Mouse (Mus musculus) urinary bladder, postnatal 4 days (tissue): ENCODE measurements at regions not wholly inside any gene's neighbourhood (a gene's known extent, or its start where the extent isn't known, plus 50 kb on each side); places are given as distances from the start of the nearest gene placed in this dataset.

Source experiments
- DNase-seq, 2 experiments: peaks; one replicate each; pipeline ENCODE4 v3.0.0; 2021 to 2022; ENCODE audit warnings: low spot score in 2 of 2

DNA sequence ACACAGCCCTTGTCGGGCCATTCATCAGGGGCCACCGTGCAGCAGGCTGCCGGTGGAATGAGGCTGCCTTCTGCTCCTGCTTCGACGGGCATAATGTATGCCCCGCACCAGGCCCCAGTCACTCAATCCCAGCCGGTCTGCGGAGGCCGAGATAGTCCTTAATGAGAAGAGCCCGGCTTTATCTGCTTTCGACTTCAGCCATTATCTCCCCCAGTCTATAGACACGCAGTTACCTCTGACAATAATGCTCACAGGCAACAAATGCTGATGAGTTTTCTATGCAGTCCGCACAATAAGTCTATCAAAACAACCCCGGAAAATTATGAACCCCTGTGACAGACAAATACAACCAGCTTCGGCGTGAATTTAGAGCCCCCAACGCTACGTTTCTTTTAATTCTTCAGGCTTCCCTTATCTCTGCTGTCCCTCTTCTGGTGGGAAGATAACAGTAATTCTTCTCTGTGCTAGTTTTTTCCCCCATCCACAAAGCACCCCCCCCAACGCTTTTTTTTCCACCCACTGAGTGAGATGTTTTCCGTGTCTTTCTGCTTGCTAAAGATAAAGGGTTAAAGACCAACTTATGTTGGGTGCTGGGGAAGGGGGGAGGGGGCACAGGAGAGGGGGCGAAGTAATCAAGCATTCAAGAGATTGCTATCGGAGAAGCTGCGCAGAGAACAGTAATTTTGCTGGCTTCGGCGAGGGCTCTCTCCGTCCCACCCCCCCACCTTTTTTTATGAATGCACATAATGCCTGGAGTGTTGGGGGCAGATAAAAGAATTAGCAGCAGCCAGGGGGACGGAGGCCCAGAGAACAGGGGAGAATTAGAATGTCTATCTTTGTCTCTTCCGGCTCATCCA, 117.8 kb downstream of the Mrm1 start:
- DNase-seq: no peak

GRCm38 (mm10) chr11:84697521-84697920, 121.8 kb downstream of the Mrm1 start:
- no peak for DNase-seq

- DNase-seq: no peak
Observed at GRCm38 (mm10) chr11:84692638-84693037, 126.7 kb downstream of the Mrm1 start.

- no peak for DNase-seq
Observed at GRCm38 (mm10) chr11:84691410-84692148, 127.7 kb downstream of the Mrm1 start.

GRCm38 (mm10) chr11:84686473-84686872, 132.8 kb downstream of the Mrm1 start:
- no peak for DNase-seq

DNA sequence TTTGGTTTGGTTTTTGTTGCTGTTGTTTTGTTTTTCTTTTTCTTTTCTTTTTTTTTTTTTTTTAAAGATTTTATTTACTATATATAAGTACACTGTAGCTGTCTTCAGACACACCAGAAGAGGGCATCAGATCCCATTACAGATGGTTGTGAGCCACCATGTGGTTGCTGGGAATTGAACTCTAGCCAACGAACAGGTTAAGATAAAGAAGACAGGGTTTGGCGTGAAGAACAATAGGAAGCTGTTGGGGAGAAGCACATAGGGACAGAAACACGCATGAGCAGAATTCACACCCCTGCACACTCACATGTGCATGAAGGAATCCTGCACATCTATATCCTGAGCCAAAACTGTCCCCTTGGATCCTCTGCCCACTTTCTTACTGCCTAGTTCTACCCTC, 135.0 kb downstream of the Mrm1 start:
- no peak for DNase-seq

DNA sequence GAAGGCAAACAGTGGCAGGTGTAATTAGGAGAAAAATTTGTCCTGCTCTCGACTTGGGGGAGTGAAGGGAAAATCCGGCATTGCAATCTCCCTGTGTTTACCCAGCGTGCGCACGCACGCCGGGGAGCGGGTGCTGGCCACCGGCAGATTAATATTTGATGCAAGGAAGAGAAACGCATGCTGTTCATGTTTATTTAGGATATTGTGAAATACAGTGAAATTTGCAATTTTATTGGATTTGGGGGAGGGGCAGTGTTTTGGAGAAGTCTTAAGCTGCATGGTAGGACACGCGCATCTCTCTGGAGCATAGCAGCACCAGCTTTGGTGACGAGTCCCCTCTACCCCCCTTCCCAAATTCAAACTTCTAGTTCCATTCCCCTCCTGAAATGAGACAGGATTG, 136.4 kb downstream of the Mrm1 start:
- DNase-seq: no peak

DNA sequence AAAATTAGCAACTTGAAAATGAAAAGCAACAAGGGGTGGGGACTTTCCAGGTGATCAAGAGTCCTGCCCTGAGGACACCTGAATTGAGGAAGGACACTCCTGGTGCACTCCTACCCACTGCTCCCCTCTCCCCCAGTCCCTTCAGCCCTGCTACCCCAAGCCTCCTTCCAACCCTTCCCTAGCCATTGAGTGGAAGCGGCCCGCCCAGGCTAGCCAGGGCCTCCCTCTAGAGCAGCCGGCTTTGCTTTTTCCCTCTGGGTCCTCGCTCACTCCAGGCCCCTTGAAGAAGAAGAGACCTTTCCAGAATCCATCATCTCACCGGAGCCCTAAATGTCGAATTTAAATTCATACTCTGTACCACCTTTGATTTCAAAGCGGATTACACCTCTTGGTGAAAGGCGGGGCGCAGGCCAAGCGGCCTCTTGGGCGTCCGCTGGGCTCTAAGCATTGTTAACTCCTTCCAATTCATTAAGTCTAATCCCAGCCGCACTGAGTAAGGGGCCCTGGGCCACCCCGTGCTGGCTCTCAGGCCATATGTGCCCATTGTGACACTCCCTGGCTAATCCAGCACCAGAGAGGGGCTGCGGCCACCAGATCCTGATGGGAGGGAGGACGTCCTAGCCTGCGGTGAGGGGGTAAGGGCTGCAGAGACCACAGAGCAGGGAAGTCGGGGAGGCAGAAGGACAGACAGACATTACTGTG, 142.8 kb downstream of the Mrm1 start:
- DNase-seq: no peak

DNA sequence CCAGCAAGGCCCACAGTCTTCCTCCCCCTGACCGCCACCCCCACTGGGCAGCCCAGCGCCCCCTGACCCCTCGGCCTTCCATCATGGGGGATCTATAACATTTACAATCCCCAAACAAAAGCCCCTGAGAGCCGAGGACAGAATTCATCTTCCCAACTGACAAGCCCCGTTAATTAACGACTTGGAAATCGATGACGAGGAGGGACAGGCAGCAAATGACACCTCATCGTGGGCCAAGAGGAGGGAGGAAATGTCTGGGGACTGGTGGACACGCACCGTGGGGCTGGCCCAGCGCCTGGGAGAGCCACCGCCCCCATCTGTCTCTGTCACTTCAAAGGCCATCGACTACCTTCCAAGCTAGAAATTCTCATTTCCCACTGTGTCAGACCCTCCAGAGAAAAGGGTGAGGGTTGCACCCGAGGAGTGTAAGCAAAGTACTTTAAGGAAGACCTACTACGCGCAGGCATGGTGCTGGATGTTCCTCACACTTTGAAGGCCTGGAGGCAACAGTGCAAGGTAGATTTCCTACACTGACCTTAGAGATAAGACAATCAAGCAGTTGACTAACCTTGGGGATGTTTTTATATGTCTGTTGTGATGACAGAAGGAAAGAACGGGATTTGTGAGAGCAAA, 146.4 kb downstream of the Mrm1 start:
- DNase-seq: no peak

DNA sequence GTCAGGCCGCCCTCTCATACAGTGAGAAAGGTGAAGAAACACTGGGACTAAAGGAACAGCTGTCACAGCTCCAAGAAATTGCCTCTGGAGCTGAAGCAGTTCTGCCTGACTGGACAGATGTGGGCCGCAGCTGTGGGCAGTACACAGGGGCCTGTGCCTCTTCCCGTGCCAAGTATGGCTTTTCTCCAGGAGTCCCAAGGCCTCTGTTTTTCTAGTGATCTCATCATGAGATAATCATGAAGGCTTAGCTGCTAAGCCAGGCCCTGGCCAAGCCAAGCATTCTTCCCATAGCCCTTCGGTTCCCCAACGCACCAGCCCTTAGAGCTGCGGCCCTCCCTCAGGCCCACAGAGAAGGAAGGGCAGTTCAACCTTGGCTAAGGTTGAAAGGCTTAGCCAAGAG, 146.2 kb upstream of the Lhx1 start:
- no peak for DNase-seq

- DNase-seq: no peak
Observed at GRCm38 (mm10) chr11:84667711-84668110, 142.4 kb upstream of the Lhx1 start.

GRCm38 (mm10) chr11:84664258-84664657, 138.9 kb upstream of the Lhx1 start:
- DNase-seq: no peak

DNA sequence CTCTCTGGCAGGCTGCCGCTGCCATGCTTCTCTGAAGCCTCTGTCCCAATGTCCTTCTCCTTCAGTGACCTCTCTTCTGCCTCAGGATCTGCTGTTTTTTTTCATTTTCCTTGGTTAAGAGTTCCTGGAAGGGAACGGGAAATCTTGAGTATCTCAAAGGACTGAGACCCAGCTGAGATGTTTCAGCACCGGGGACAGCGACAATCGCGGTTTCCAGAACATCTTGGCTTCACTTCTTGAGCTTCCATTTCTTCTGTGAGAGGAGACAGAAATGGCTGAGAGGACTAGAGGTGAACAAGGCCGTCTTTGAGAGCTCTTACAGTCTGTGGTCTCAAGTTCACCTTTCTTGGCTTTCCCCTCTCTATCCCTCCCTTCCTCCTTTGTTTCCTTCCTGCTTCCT, 136.6 kb upstream of the Lhx1 start:
- no peak for DNase-seq

GRCm38 (mm10) chr11:84660877-84661276, 135.5 kb upstream of the Lhx1 start:
- no peak for DNase-seq

DNA sequence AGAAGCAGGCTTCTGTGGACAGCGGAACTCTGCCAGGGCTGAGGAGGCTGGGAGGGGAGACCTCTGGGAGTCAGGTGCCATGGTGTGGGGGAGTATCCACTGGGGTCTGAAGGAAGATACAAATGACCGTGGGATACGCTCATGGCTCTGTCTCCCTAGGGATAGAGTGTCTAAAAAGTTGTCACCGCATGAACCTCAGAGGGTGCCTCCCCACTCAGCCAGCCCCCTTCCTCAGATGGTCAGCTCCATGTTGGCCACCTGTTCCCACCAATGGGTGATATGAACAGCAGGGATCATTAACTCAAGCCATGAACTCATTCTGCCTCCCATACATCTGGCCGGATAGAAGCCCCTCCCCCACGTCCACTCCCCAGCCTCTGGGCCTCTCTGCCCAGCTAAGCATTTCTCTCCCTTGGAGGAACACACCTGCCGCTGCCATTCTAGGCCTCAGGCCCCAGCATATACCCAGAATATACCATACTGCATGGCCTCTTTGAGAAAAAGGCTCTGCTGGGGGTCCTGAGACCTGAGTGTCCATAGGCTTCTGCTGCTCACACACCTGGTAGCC, 134.1 kb upstream of the Lhx1 start:
- DNase-seq: no peak

- DNase-seq: no peak
Observed at GRCm38 (mm10) chr11:84653481-84653880, 128.1 kb upstream of the Lhx1 start.

GRCm38 (mm10) chr11:84648899-84649298, 123.6 kb upstream of the Lhx1 start:
- no peak for DNase-seq

- no peak for DNase-seq
Observed at GRCm38 (mm10) chr11:84647104-84647503, 121.8 kb upstream of the Lhx1 start.

DNA sequence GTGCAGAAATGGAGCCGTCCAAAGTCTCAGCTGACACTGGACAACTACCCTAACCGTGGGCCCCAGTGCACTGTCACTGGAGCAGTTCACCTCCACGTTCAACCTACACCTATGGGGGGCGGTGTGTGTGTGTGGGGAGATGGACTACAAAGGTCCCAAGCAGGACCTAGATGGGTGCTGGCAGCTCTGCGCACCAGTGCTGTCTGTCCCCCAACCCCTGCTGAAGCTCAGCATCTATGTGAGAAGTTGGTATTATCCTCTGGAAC, 117.7 kb upstream of the Lhx1 start:
- no peak for DNase-seq

GRCm38 (mm10) chr11:84642300-84643106, 117.2 kb upstream of the Lhx1 start:
- DNase-seq: no peak

DNA sequence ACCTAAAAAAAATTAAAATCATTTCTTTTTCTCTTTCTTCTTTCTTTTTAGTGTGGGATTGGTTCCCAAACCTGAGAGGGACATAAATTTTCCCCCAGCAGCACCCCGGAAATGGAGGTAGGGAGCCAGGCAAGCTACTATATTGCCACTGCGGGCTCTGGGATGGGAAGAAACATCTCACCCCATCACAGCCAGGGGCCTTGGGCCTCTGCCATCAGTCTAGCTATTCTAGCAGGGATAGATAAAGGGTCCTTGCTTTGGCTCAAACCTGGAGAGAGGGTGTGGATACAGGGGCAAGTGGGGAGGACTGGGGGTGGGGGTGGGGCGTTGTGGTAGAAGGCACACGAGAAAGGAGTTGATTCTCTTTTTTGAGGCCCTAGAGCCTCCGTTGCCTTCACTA, 116.3 kb upstream of the Lhx1 start:
- peak in 1 of 2 experiments; percentile 19 for DNase-seq
